Mouse (Mus musculus) embryonic facial prominence, embryonic 14.5 days (tissue): Measurements from ENCODE around the gene Nacad. TPM values are rescaled to one million over a fixed set of nuclear protein-coding genes. Genes with fewer than 3 reads are reported as not detected.
A peak's percentile ranks its signal among the peaks of the same experiment; 100 is the strongest.

Experiments
- ATAC-seq: fragments of 200-750 bp; cut with Nextera tagmentation; 2 replicates; pipeline ENCODE4 v1.8.0; 2017; ENCODE audit warnings: low read depth, moderate number of reproducible peaks, moderate TSS enrichment
- DNase-seq: peaks from one replicate; pipeline ENCODE4 v3.0.0-alpha.2; 2015; ENCODE audit warnings: low spot score
- H3K27ac ChIP-seq: fragments of 300-500 bp; sonication (generic); replicated peaks from 2 replicates; pipeline ENCODE4 v1.5.1; 2014; ENCODE audit warnings: low read depth, mild to moderate bottlenecking, low read length, moderate library complexity
- H3K27me3 ChIP-seq: fragments of 300-500 bp; sonication (generic); replicated peaks from 2 replicates; pipeline ENCODE4 v1.6.1; 2014; ENCODE audit warnings: low read length; ENCODE audit not compliant: control insufficient read depth, insufficient read depth
- H3K36me3 ChIP-seq: fragments of 300-500 bp; sonication (generic); 2 replicates; pipeline ENCODE4 v1.6.1; 2014; ENCODE audit warnings: low read length, mixed read lengths; ENCODE audit not compliant: control insufficient read depth, insufficient read depth
- H3K4me1 ChIP-seq: fragments of 300-500 bp; sonication (generic); 2 replicates; pipeline ENCODE4 v1.6.1; 2014; ENCODE audit warnings: antibody characterized with exemption, low read length; ENCODE audit not compliant: control insufficient read depth, insufficient read depth
- H3K4me2 ChIP-seq: fragments of 300-500 bp; sonication (generic); 2 replicates; pipeline ENCODE4 v1.6.1; 2014; ENCODE audit warnings: low read depth, mild to moderate bottlenecking, low read length, moderate library complexity, mixed read lengths
- H3K4me3 ChIP-seq: fragments of 300-500 bp; sonication (generic); 2 replicates; pipeline ENCODE4 v1.5.1; 2014; ENCODE audit warnings: low read depth, mild to moderate bottlenecking, low read length
- H3K9ac ChIP-seq: fragments of 300-500 bp; sonication (generic); 2 replicates; pipeline ENCODE4 v1.6.1; 2014; ENCODE audit warnings: low read depth, mild to moderate bottlenecking, low read length, moderate library complexity, mixed read lengths
- H3K9me3 ChIP-seq: fragments of 300-500 bp; sonication (generic); 2 replicates; pipeline ENCODE4 v1.6.1; 2016; ENCODE audit warnings: low read length; ENCODE audit not compliant: control insufficient read depth
- WGBS: fragments of 180-500 bp; shearing (Covaris S2); extraction: QIAGEN DNeasy Blood & Tissue Kit; methylation state at CpG from one replicate; pipeline ENCODE4 v1.1.7; 2014; 5-methylcytosine and 5-hydroxymethylcytosine counted together
- polyA plus RNA-seq: library from polyadenylated mRNA; unstranded; fragments of >200 nt; fragmentation: Nextera tagmentation; extraction: Ambion mirVana; gene quantifications from 2 replicates; pipeline ENCODE4 v1.2.1, GENCODE M21; 2014

The Nacad gene
- polyA plus RNA-seq, 1 experiment from 2014 or later = 7.0 TPM

DNA sequence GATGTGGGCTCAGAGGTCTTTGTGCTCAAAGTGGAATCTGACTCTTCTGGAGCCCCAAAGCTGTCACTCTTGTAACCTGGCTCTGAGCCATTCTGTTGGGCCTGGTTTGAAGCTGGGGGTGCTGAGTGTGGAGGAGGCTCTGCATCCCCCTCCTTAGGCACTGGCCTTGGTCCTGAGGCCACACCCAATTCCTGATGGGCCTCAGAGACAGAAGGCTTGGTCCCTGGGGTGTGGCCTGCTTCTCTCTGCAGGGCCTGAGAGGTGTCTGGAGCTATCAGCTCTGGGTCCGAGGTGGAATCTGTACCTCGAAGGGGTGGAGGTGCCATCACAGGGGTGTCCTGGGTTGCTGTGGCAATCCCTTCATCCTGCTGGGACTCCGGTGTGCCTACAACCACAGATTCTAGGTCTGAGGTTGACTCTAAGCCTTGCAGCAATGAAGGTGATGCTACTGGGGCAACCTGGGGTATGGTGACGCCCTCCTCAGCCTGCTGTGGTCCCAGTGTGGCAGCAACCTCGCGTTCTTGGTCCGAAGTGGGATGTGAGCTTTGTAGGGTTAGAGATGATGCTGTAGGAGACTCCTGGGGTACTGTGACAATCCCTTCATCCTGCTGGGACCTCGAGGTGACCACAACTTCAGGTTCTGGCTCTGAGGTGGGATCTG lies 5.4 kb downstream of the Nacad start:
- ATAC-seq (no peak), DNase-seq (no peak)
- Histone ChIP-seq H3K4me2 (no peak overlapping the region), H3K9me3 (no peaks in the 10 kb centered on the region), H3K27ac (no peak overlapping the region), H3K9ac (no peak overlapping the region), H3K36me3 (peaks cover 33% of the 10 kb centered on the region), H3K4me3 (no peak overlapping the region), H3K4me1 (peaks cover 15% of the 10 kb centered on the region; the same call in 1 of the 2 replicates), H3K27me3 (peaks cover 5% of the 10 kb centered on the region)
- WGBS = 90% methylated on average over 6 of the region's 8 CpGs

DNA sequence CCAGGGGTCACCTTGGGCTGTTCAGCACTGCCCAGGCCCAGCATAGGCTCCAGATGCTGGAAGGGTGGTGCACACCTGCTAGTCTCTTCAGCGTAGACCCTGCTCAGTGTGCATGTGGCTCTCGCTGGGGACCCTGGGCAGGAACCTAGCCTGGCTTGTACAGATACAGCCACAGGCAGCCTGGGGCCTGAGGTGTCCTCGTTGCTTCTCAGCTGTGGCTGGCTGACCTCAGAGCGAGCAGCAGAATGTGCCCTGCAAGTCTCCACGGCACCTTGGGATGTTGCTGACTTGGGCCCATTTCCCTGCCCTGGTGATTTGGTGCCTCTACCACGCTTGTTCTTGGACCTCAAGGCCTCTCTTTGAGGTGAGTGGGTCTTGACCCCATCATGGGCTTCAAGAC lies 6.0 kb downstream of the Nacad start:
- H3K27ac ChIP-seq = no peak overlapping the region
- H3K9me3 ChIP-seq = no peaks in the 10 kb centered on the region
- H3K9ac ChIP-seq = no peak overlapping the region
- WGBS = 73% methylated on average over 6 of the region's 6 CpGs
- ATAC-seq (no peak), DNase-seq (no peak)
- no peaks in the 10 kb centered on the region for H3K27me3 ChIP-seq
- no peak overlapping the region for H3K4me2 ChIP-seq
- H3K4me3 ChIP-seq = no peak overlapping the region
- peaks cover 10% of the 10 kb centered on the region; the same call in 1 of the 2 replicates for H3K4me1 ChIP-seq
- H3K36me3 ChIP-seq = peaks cover 39% of the 10 kb centered on the region

DNA sequence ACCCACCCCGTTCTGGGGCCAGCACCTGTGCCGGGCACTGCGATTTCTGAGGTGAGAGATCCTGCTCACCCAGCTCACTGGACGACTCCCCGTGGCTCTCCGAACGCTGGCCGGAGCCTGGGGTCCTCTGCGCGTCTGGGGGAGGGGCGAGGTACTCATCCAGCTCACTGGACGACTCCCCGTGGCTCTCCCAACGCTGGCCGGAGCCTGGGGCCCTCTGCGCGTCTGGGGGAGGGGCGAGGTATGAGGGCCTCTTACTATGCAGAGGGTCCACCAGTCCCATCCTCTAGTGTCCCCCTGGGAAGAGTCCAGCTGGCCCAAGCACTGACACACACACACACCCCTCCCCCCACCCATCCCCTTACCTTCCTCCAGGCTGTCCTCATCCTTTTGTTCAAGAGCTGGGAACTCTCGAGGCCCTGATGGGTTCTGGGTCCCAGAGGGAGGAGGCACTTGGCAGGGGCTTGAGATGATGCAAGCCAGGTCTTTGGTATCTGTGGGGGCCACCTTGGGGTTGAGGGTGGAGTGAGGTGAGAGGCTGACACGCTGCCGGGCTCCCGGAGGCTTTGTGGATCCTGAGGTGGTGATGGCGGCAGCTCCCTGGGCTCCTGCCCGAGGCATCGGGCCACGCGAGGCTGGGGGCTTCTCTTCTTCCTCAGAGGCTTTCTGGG lies 6.7 kb downstream of the Nacad start:
- DNase-seq = no peak
- H3K4me3 ChIP-seq = no peak overlapping the region
- 22% methylated on average over 23 of the region's 27 CpGs for WGBS
- H3K9me3 ChIP-seq = no peaks in the 10 kb centered on the region
- H3K9ac ChIP-seq = no peak overlapping the region
- H3K27me3 ChIP-seq = no peaks in the 10 kb centered on the region
- H3K27ac ChIP-seq = no peak overlapping the region
- peak; percentile 7; the same call in 1 of the 2 replicates for ATAC-seq
- no peak overlapping the region for H3K4me2 ChIP-seq
- peaks cover 46% of the 10 kb centered on the region for H3K36me3 ChIP-seq
- H3K4me1 ChIP-seq = peaks cover 4% of the 10 kb centered on the region; the same call in 1 of the 2 replicates

DNA sequence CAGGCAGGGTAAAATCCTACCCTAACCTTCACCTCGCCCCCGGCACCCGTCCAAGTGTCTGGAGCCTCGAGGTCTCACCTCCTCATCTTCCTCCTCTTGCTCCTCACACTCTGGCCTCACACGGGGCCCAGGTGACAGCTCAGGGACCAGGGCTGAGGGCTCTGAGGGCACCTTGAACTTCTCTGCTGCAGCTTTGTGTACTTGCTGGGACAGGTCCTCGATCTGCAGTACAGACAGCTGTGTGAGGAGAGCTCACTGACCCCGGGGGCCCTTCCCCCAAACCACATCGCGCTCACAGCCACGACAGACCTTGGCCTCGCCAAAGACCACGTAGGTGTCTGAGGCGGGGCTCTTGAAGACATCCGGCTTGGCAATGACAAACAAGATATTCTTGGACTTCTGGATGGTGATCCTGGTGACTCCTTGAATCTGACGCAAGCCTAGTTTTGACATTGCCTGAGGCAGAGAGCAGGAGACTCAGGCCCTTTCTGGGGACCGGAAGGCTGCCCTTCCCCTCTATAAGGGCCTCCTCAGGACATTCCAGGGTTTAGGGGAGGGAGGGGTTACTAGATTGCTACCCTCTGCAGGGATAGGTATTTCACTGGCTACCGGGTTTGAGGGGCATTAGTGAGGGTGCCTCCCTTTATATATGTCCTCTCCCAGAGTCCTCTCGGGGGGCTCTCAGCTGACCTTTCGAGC lies 7.5 kb downstream of the Nacad start:
- WGBS = 51% methylated on average over 19 of the region's 19 CpGs
- no peaks in the 10 kb centered on the region for H3K9me3 ChIP-seq
- no peaks in the 10 kb centered on the region for H3K4me1 ChIP-seq
- H3K4me2 ChIP-seq = no peak overlapping the region
- no peaks in the 10 kb centered on the region for H3K27me3 ChIP-seq
- H3K27ac ChIP-seq = no peak overlapping the region
- ATAC-seq (no peak), DNase-seq (no peak)
- peaks cover 54% of the 10 kb centered on the region for H3K36me3 ChIP-seq
- no peak overlapping the region for H3K4me3 ChIP-seq
- no peak overlapping the region for H3K9ac ChIP-seq

DNA sequence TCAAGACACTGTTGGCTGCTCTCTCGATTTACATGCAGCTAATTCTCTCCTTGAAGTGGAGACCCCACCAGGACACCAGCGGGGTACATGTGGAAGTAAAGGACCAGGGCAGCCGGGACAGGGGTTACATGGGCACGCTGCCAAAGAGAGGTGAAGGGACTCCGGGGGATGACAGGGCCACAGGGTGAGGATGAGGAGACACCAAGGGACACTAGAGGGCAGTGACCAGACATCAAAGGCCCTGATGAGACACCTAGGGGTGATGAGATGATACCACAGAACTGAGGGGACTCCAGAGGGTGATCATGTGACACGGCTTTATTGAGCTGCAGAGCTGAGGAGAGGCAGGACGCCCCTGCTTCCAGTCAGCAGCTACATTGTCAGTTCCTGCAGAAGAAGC lies 8.3 kb downstream of the Nacad start:
- no peak overlapping the region for H3K27ac ChIP-seq
- no peak overlapping the region for H3K4me2 ChIP-seq
- H3K4me1 ChIP-seq = no peaks in the 10 kb centered on the region
- ATAC-seq = no peak
- H3K9me3 ChIP-seq = no peaks in the 10 kb centered on the region
- 79% methylated on average over 7 of the region's 7 CpGs for WGBS
- no peak overlapping the region for H3K4me3 ChIP-seq
- no peak for DNase-seq
- H3K27me3 ChIP-seq = no peaks in the 10 kb centered on the region
- H3K9ac ChIP-seq = no peak overlapping the region
- H3K36me3 ChIP-seq = peaks cover 62% of the 10 kb centered on the region

DNA sequence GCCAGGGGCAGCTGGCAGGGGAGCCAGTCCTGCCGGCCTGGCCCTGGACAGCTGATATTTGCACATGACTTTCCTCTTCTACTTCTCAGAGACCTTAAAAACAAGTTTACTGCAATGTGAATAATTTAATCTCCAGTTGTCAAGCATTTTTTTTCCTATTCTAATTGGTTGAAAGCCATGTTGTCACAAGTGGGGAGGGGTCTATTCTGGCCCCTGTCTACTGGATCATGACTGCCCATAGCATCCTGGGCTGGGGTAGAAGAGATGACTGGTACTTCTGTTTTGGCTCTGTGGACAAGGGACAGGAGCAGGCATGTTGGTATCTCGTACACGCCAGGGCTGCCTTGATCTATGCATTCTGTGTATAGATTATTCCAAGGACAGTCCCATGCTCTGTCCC lies 9.2 kb downstream of the Nacad start:
- WGBS = 81% methylated on average over 3 of the region's 3 CpGs
- Histone ChIP-seq H3K4me1 (no peaks in the 10 kb centered on the region), H3K27me3 (no peaks in the 10 kb centered on the region), H3K4me2 (no peak overlapping the region), H3K36me3 (peaks cover 71% of the 10 kb centered on the region), H3K27ac (no peak overlapping the region), H3K9ac (no peak overlapping the region), H3K9me3 (no peaks in the 10 kb centered on the region), H3K4me3 (no peak overlapping the region)
- ATAC-seq = no peak
- DNase-seq = no peak

DNA sequence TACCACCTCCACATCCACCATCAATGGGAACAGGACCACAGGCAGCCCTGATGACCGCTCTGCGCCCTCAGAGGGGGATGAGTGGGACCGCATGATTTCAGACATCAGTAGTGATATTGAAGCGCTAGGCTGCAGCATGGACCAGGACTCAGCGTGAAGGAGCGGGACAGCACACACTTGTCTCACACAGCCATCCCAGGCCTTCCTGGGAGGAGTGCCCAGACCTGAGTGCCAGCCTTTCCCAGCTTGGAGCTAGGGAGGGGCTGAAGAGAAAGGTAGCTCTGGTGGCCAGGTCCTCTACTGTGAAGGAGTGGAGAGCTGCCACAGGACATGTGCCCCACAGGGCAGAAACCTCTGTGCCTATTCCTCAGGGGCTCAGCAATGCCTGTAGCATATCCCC lies 9.6 kb downstream of the Nacad start:
- H3K4me1 ChIP-seq = no peaks in the 10 kb centered on the region
- no peak overlapping the region for H3K4me3 ChIP-seq
- H3K27me3 ChIP-seq = no peaks in the 10 kb centered on the region
- H3K9me3 ChIP-seq = no peaks in the 10 kb centered on the region
- ATAC-seq (no peak), DNase-seq (no peak)
- H3K4me2 ChIP-seq = no peak overlapping the region
- 97% methylated on average over 6 of the region's 6 CpGs for WGBS
- H3K27ac ChIP-seq = no peak overlapping the region
- no peak overlapping the region for H3K9ac ChIP-seq
- H3K36me3 ChIP-seq = peaks cover 75% of the 10 kb centered on the region

DNA sequence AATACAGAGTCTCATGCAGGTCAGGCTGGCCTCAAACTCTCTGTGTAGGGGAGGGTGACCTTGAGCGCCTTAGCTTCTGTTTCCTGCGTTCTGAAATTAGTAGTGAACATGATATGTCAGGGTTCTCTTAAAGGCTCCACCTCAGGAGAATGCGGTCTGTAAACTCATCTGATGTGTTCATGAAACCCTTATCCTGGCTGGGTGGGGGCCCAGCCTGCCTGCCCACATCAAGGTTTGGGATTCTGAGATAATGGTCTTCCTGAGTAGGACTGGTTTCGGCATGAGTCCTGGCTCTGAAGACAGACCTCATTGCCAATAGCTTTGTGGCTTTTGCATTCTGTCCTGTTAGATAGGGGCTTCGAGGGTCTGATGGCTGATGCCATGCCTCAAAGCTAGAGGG lies 10.5 kb downstream of the Nacad start:
- Histone ChIP-seq H3K27me3 (no peaks in the 10 kb centered on the region), H3K27ac (no peak overlapping the region), H3K4me3 (no peak overlapping the region), H3K9me3 (no peaks in the 10 kb centered on the region), H3K36me3 (peaks cover 84% of the 10 kb centered on the region), H3K9ac (no peak overlapping the region), H3K4me2 (no peak overlapping the region), H3K4me1 (no peaks in the 10 kb centered on the region)
- ATAC-seq (no peak), DNase-seq (no peak)
- WGBS = 79% methylated on average over 5 of the region's 5 CpGs
